Mouse (Mus musculus): ENCODE data around the gene Myl9. TPM values are rescaled to one million over a fixed set of nuclear protein-coding genes. Genes with fewer than 3 reads are reported as not detected.
A peak's percentile ranks its signal among the peaks of the same experiment; 100 is the strongest.
"Not testable (repeated sequence)": the region's sequence is repeated elsewhere in the genome, so short reads cannot be mapped to it uniquely, and the experiment has no call there.

Gene Myl9
- polyA plus RNA-seq, 1 experiment from 2014 or later, result 20.6 TPM

DNA sequence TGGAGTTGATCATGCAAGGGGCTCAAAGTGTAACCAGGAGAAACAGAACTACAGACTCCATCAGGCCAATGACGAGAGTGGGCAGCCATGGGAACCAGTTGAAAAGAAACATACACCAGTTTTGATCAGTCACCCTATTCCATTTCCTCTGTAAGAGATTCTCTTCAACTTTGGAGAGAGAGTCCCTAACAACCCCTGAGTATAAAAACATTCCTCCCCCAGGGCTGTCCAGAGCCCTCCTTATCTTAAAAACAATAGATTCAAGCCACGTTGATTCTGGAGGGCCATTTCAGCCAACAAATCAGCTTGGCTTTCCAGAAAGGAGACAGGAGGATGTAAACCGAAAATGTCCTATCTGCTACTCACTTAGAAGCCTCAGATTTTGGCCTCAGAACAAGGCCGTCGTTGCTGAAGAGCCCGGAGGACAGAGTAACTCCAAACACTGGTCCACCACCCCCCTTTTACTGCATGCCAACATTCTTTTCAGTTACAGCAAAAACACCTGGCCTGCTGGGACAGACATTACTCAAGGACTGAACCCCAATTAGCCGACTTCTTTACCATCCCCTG lies 8.9 kb downstream of the Myl9 start:
- DNase-seq (ENCODE audit: low spot score), result no peak

- no peak for DNase-seq (ENCODE audit: low spot score)
These were observed 9.7 kb downstream of the Myl9 start for GRCm38 (mm10) chr2:156784891-156785290.

GRCm38 (mm10) chr2:156786369-156786768 lies 11.1 kb downstream of the Myl9 start:
- not testable (repeated sequence) for DNase-seq (ENCODE audit: low spot score)

- DNase-seq (ENCODE audit: low spot score), result no peak
These were observed 12.0 kb downstream of the Myl9 start for GRCm38 (mm10) chr2:156787090-156787775.

- DNase-seq (ENCODE audit: low spot score), result peak; percentile 39
These were observed 12.5 kb downstream of the Myl9 start for GRCm38 (mm10) chr2:156787776-156788105.

- DNase-seq (ENCODE audit: low spot score), result no peak
These were observed 13.6 kb downstream of the Myl9 start for GRCm38 (mm10) chr2:156788836-156789235.

- DNase-seq (ENCODE audit: low spot score), result no peak
These were observed 23.3 kb downstream of the Myl9 start for GRCm38 (mm10) chr2:156798516-156798915.

GRCm38 (mm10) chr2:156801045-156801444 lies 25.8 kb downstream of the Myl9 start:
- DNase-seq (ENCODE audit: low spot score), result no peak

GRCm38 (mm10) chr2:156802116-156802515 lies 26.9 kb downstream of the Myl9 start:
- DNase-seq (ENCODE audit: low spot score), result not testable (repeated sequence)

DNA sequence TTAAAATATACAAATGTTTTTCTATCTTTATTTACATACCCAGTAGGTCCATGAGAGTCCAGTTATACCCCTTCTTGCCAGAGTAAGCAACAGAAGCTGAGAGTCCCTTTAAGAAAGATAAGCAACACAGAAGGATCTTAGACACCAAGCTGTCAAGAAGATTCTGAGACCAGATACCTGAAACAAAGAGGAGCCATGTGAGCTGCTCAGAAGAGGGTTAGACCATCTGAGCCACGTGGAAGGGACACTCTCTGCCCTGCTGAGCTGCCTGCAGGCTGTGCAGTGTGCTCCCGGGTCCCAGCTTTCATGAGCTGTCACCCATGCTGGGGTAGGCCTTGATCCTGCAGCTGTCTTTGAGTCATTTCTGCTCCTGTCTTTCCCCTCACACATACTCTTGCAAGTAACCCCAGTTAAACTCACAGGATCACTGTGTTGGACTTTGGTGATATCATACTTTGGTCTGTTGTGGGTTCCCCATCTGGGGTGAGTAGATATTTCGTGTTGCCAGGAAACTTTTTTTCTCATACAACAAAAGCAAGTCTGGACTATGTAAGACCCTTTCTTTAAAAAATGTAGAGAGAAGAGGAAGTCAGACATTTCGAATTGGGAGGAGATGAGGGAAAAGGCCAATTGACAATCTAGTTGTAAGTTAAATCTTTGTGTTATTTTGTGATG lies 28.6 kb downstream of the Myl9 start:
- no peak for DNase-seq (ENCODE audit: low spot score)

DNA sequence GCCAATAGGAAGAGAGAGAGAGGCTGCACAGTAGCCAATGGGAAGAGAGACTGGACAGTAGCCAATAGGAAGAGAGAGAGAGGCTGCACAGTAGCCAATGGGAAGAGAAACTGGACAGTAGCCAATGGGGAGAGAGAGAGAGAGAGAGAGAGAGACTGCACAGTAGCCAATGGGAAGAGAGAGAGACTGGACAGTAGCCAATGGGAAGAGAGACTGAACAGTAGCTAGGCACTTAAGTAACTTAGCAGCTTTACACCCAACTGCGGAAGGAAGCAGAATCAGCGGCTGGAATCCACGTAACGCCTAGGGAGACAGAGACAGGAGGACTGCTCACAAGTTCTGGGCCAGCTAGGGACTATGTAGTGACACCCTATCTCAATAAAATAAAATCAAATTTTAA lies 29.4 kb downstream of the Myl9 start:
- no peak for DNase-seq (ENCODE audit: low spot score)

DNA sequence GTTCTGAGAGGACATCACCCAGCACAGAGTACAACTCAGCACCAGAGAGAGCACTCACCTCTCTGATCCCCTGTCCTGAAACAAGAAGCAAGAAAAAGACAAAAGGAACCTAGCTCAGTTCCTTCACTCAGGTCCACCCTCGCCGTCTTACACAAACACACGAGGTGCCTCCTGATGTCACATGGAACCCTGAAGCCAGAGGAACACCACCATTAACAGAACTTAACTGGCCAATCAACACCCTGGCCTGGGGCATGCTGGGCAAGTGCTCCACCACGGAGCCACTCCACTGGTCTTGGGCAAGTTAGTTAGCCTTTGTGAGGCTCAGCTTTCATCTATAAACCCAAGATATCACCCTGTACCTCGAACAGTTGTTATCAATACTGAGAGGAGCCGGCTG lies 31.7 kb downstream of the Myl9 start:
- DNase-seq (ENCODE audit: low spot score), result no peak

- peak; percentile 45 for DNase-seq (ENCODE audit: low spot score)
These were observed 34.4 kb downstream of the Myl9 start for GRCm38 (mm10) chr2:156809579-156809978.

GRCm38 (mm10) chr2:156810716-156811115 lies 35.5 kb downstream of the Myl9 start:
- DNase-seq (ENCODE audit: low spot score), result no peak

- DNase-seq (ENCODE audit: low spot score), result no peak
These were observed 36.3 kb downstream of the Myl9 start for GRCm38 (mm10) chr2:156811556-156811955.

GRCm38 (mm10) chr2:156814344-156814801 lies 39.2 kb downstream of the Myl9 start:
- no peak for DNase-seq (ENCODE audit: low spot score)

GRCm38 (mm10) chr2:156814893-156815292 lies 39.7 kb downstream of the Myl9 start:
- no peak for DNase-seq (ENCODE audit: low spot score)

DNA sequence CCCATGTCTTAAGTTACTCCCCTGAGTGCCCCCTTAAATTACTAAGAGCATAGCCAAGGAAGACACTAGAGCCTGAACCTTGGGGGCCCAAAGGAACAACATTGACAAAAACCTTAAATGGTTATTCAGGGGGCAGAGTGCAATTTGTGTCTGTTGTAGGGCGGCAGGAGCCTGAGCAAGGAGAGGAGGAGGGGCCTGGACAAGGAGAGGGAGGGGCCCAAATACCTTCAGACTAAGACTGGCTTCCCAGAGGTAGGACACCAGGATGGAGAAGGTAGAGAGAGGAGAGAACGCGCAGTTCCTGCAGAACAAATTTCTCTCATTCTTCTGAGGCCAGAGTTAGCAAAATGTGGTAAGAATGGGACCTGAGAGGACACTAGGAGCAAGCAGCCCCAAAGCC lies 40.2 kb downstream of the Myl9 start:
- no peak for DNase-seq (ENCODE audit: low spot score)

GRCm38 (mm10) chr2:156816116-156816515 lies 40.9 kb downstream of the Myl9 start:
- DNase-seq (ENCODE audit: low spot score), result no peak

GRCm38 (mm10) chr2:156825128-156825527 lies 49.9 kb downstream of the Myl9 start:
- DNase-seq (ENCODE audit: low spot score), result not testable (repeated sequence)
